Mouse (Mus musculus): ENCODE results near the gene Ryr1. TPM values are rescaled to one million over a fixed set of nuclear protein-coding genes. Genes with fewer than 3 reads are reported as not detected.
"Not testable (repeated sequence)": the region's sequence is repeated elsewhere in the genome, so short reads cannot be mapped to it uniquely, and the experiment has no call there.

Gene Ryr1
- polyA plus RNA-seq, 2 experiments from 2014 or later = 0.05 TPM; not detected in 1

- no peak for ATAC-seq
These were observed 45.5 kb downstream of the Ryr1 start for GRCm38 (mm10) chr7:29079419-29079950.

- ATAC-seq = no peak
These were observed 48.0 kb downstream of the Ryr1 start for GRCm38 (mm10) chr7:29076977-29077376.

GRCm38 (mm10) chr7:29075208-29075607 is 49.8 kb downstream of the Ryr1 start:
- no peak for ATAC-seq

- no peak for ATAC-seq
These were observed 52.3 kb downstream of the Ryr1 start for GRCm38 (mm10) chr7:29072689-29073088.

- no peak for ATAC-seq
These were observed 53.6 kb downstream of the Ryr1 start for GRCm38 (mm10) chr7:29071169-29071891.

- ATAC-seq = no peak
These were observed 54.4 kb downstream of the Ryr1 start for GRCm38 (mm10) chr7:29070364-29071168.

GRCm38 (mm10) chr7:29067758-29068157 is 57.2 kb downstream of the Ryr1 start:
- ATAC-seq = no peak

- not testable (repeated sequence) for ATAC-seq
These were observed 61.5 kb downstream of the Ryr1 start for GRCm38 (mm10) chr7:29063476-29063875.

- no peak for ATAC-seq
These were observed 63.4 kb downstream of the Ryr1 start for GRCm38 (mm10) chr7:29061522-29062037.

GRCm38 (mm10) chr7:29059445-29059844 is 65.5 kb downstream of the Ryr1 start:
- ATAC-seq = no peak

GRCm38 (mm10) chr7:29052821-29053220 is 72.2 kb downstream of the Ryr1 start:
- ATAC-seq = no peak

- ATAC-seq = no peak
These were observed 74.2 kb downstream of the Ryr1 start for GRCm38 (mm10) chr7:29050797-29051196.

GRCm38 (mm10) chr7:29048615-29049014 is 76.4 kb downstream of the Ryr1 start:
- no peak for ATAC-seq

GRCm38 (mm10) chr7:29048070-29048469 is 76.9 kb downstream of the Ryr1 start:
- no peak for ATAC-seq

- no peak for ATAC-seq
These were observed 78.4 kb downstream of the Ryr1 start for GRCm38 (mm10) chr7:29046533-29046932.

- ATAC-seq = no peak
These were observed 80.7 kb downstream of the Ryr1 start for GRCm38 (mm10) chr7:29044302-29044701.

- ATAC-seq = no peak
These were observed 81.3 kb downstream of the Ryr1 start for GRCm38 (mm10) chr7:29043674-29044057.

GRCm38 (mm10) chr7:29043016-29043673 is 81.8 kb downstream of the Ryr1 start:
- no peak for ATAC-seq

GRCm38 (mm10) chr7:29041194-29041593 is 83.8 kb downstream of the Ryr1 start:
- no peak for ATAC-seq

- peak; percentile 28 for ATAC-seq
These were observed 84.9 kb downstream of the Ryr1 start for GRCm38 (mm10) chr7:29039985-29040661.

GRCm38 (mm10) chr7:29039604-29039984 is 85.4 kb downstream of the Ryr1 start:
- peak; percentile 94 for ATAC-seq

- no peak for ATAC-seq
These were observed 87.7 kb downstream of the Ryr1 start for GRCm38 (mm10) chr7:29037261-29037660.
